Mouse (Mus musculus): Measurements from ENCODE around the gene Eif4g1.

- TF ChIP-seq CTCF (IDR thresholded peaks at IDR 0.05; ENCODE audit: control insufficient read depth, insufficient read depth, low read length) (no peak), POLR2A (IDR thresholded peaks at IDR 0.05; ENCODE audit: borderline replicate concordance, control insufficient read depth, low read depth, low read length) (no peak)
Measured at GRCm38 (mm10) chr16:20701729-20702521, 33.8 kb downstream of the Eif4g1 start.
